ENCODE assay signal across 29 mouse cellular contexts in the genomic region with DNA sequence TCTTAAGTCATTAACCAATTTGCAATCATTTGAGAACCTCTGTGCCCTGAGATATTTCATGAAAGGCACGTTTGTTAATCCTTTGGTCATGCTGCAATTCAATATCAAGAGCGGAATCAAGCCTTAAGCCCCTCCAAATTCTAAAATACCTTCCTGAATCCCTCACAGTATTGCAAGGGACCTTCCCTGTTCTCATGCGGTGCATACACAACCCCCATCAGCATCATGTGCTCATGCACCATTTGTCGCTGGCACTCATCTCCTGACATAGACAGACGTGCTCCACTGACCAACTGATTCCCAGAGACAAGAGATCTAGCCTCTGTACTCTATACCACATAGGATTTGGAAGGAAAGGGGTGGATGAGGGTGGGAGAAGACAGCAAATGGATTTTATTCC.
"Had no signal": no experiment of that assay in that cellular context is flagged by ENCODE, and none has a peak within 500 bp of the region (broad histone marks: within the 10 kb centered on the region; RNA-seq: fewer than 3 reads in every experiment).

No protein-coding gene starts in this region.

- H3K36me3 ChIP-seq: limb, embryonic 12.5 days; limb, embryonic 13.5 days; limb, embryonic 15.5 days; liver, embryonic 12.5 days; liver, embryonic 13.5 days; liver, embryonic 15.5 days; lung, embryonic 15.5 days; midbrain, embryonic 12.5 days; midbrain, embryonic 13.5 days; midbrain, embryonic 15.5 days; neural tube, embryonic 12.5 days; neural tube, embryonic 13.5 days had no signal

- H3K4me3 ChIP-seq: left cerebral cortex, adult 2 months; limb, embryonic 12.5 days; limb, embryonic 13.5 days; limb, embryonic 15.5 days; liver, embryonic 12.5 days; liver, embryonic 13.5 days; liver, embryonic 15.5 days; lung, embryonic 15.5 days; megakaryocyte, embryonic 14.5 days; midbrain, embryonic 12.5 days; midbrain, embryonic 13.5 days; midbrain, embryonic 15.5 days; myocyte; neural tube, embryonic 12.5 days; neural tube, embryonic 13.5 days had no signal

- H3K9me3 ChIP-seq: limb, embryonic 12.5 days; limb, embryonic 13.5 days; limb, embryonic 15.5 days; liver, embryonic 12.5 days; liver, embryonic 13.5 days; liver, embryonic 15.5 days; lung, embryonic 15.5 days; megakaryocyte, embryonic 14.5 days; midbrain, embryonic 12.5 days; midbrain, embryonic 13.5 days; midbrain, embryonic 15.5 days; neural tube, embryonic 12.5 days; neural tube, embryonic 13.5 days had no signal

- H3K27ac ChIP-seq: left cerebral cortex, adult 2 months; limb, embryonic 13.5 days; limb, embryonic 15.5 days; liver, embryonic 12.5 days; liver, embryonic 13.5 days; liver, embryonic 14.5 days; liver, embryonic 15.5 days; lung, embryonic 15.5 days; macrophage; midbrain, embryonic 12.5 days; midbrain, embryonic 13.5 days; midbrain, embryonic 15.5 days; neural tube, embryonic 12.5 days; neural tube, embryonic 13.5 days had no signal

- H3K4me2 ChIP-seq: limb, embryonic 12.5 days; limb, embryonic 13.5 days; limb, embryonic 15.5 days; liver, embryonic 11.5 days; liver, embryonic 12.5 days; liver, embryonic 13.5 days; liver, embryonic 15.5 days; lung, embryonic 14.5 days; lung, embryonic 15.5 days; midbrain, embryonic 12.5 days; midbrain, embryonic 13.5 days; midbrain, embryonic 15.5 days; neural tube, embryonic 12.5 days; neural tube, embryonic 13.5 days had no signal

- H3K4me1 ChIP-seq: limb, embryonic 12.5 days; limb, embryonic 13.5 days; limb, embryonic 15.5 days; liver, embryonic 15.5 days; megakaryocyte, embryonic 14.5 days; midbrain, embryonic 12.5 days; midbrain, embryonic 13.5 days; midbrain, embryonic 15.5 days; neural tube, embryonic 12.5 days; neural tube, embryonic 13.5 days had no signal

- H3K27me3 ChIP-seq: limb, embryonic 12.5 days; limb, embryonic 13.5 days; limb, embryonic 15.5 days; liver, embryonic 12.5 days; liver, embryonic 13.5 days; liver, embryonic 15.5 days; lung, embryonic 15.5 days; midbrain, embryonic 12.5 days; midbrain, embryonic 15.5 days; neural tube, embryonic 12.5 days; neural tube, embryonic 13.5 days had no signal

- ATAC-seq: liver, embryonic 12.5 days; liver, postnatal 0 days; lung, postnatal 0 days; midbrain, embryonic 13.5 days; midbrain, embryonic 15.5 days; midbrain, embryonic 16.5 days had no signal

- H3K9ac ChIP-seq: limb, embryonic 12.5 days; limb, embryonic 13.5 days; limb, embryonic 15.5 days; liver, embryonic 12.5 days; liver, embryonic 13.5 days; liver, embryonic 14.5 days; liver, embryonic 15.5 days; liver, postnatal 0 days; lung, embryonic 14.5 days; lung, embryonic 15.5 days; midbrain, embryonic 12.5 days; midbrain, embryonic 13.5 days; midbrain, embryonic 15.5 days; neural tube, embryonic 12.5 days; neural tube, embryonic 13.5 days had no signal

- DNase-seq: left cerebral cortex, postnatal 4 days; liver; liver, embryonic 13.5 days; liver, postnatal 0 days; lung, adult 18-20 months; lung, adult 2 months; lung, postnatal 14 days; lung, postnatal 36 days; midbrain, embryonic 14.5 days had no signal
